Mouse (Mus musculus): ENCODE results near the gene Ccdc167. TPM values are rescaled to one million over a fixed set of nuclear protein-coding genes. Genes with fewer than 3 reads are reported as not detected.
"Not testable (repeated sequence)": the region's sequence is repeated elsewhere in the genome, so short reads cannot be mapped to it uniquely, and the experiment has no call there.

Gene Ccdc167
- total RNA-seq, 2 experiments from 2014 or later = 8.6 to 11.4 TPM

GRCm38 (mm10) chr17:29720755-29721365 lies 4.0 kb upstream of the Ccdc167 start:
- no peak for DNase-seq

DNA sequence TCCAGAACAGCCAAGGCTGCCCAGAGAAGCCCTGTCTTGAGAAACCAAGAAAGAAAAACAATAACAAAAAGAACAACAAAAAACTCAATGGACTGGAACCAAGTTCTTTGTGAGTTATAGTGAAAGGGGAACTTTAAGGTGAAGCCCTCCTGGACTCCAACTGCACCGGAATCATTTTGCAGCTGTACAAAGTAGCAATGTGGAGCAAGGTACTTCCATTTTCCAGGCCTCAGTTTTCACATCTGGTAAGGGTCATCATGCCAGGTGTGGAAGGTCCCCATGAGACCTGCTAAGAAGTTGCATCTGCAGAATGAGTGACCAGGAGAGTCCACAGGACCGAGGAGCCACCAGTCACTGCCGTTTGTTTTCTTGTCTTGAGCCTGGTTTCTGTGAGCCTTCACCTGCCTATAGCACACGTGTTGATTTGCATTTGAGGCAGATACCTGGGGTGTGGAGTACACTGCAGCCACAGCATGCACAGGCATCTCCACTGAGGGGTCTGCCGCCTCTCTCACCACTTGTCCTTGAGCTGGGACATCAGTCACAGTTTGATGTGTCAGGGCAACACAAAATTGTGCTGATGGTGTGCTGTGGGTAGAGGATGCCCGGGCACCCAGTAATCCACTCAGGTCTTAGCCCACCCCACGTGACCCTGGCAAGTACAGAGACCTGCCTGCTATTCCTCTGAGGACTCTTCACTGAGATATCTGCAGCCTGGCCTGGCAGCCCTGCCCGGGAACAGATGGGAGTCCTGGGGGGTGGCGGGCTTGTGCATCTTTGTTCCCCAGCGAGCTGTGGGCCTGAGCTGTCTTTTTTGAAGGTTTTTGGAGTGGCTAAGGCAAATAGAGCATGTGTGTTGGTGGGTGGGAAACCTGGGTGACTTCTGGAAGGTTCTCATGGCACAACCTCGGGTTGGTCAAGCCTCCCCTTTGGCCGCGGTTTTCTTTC lies 3.1 kb upstream of the Ccdc167 start:
- no peak for DNase-seq

DNA sequence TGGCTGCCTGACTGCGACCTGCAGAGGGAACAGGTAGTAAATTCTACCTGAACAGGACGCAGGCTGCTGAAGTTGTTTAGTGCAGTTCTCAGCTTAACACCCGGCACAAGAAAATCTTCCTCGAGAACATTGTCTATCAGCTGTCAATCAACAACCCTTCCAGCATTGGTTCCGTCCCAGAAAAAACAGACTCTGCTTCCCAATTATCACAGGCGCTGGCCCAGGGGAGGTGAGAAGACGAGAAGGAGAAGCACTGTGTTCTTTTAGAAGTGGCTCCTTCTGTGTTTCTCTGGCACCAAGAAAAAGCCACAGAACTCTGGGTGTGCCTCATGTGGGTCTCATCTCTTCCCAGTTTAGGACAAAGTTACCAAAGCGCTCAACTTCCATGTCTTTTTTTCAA lies 1.8 kb upstream of the Ccdc167 start:
- no peak for DNase-seq

- not testable (repeated sequence) for DNase-seq
Observed at GRCm38 (mm10) chr17:29713734-29714133, 3.1 kb downstream of the Ccdc167 start.

- DNase-seq = no peak
Observed at GRCm38 (mm10) chr17:29712565-29712964, 4.3 kb downstream of the Ccdc167 start.

GRCm38 (mm10) chr17:29711745-29712431 lies 5.0 kb downstream of the Ccdc167 start:
- no peak for DNase-seq

GRCm38 (mm10) chr17:29711076-29711744 lies 5.6 kb downstream of the Ccdc167 start:
- peak; percentile 40 to 44 for DNase-seq

- DNase-seq = no peak
Observed at GRCm38 (mm10) chr17:29710562-29711044, 6.2 kb downstream of the Ccdc167 start.

DNA sequence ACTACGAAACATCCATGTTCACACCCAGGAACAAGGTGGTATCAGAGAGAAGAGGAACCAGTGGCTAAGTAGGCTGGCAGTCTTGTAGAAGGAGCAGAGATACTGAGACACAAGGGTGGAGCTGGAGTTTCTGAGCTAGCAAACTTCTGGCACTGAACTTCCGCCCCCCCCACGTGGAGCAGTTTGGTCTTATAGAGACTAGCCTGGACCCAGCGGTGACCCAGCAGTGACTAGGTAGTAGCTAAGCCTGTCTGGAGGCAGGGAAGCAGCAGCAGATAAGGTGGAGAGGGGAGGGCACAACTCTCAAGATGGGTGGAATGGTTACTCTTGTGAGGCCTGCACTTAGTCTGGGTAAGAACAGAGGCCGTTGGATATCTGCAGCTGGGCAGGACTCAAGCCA lies 8.1 kb downstream of the Ccdc167 start:
- no peak for DNase-seq

DNA sequence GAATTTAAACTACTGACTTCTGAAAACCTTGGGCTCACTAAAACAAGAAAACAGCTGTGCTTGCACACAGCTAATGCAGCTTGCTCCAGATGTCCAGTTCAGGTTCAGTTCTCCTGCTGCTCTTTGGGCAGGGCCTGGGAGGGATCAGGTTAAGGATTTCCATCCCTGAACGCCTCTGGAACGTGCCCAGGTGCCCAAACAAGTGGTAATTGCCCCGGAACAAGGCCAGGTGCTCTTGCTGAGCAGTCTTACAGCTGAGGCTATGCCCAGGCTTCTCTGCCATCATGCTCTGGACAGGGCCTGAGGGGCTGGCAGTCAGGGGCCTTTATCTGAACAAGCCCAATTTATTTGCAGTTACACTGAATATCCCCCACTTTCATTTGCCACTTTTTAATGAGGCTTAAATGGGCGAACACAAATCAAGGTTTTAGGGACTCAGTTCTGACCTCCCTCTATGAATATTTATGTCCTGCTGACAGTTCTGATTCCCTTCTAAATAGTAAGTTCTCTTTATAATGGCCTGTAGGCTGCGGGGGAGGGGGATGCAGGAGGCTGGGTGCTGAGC lies 9.8 kb downstream of the Ccdc167 start:
- DNase-seq = no peak

GRCm38 (mm10) chr17:29705881-29706280 lies 11.0 kb downstream of the Ccdc167 start:
- DNase-seq = peak; percentile 42 to 73

DNA sequence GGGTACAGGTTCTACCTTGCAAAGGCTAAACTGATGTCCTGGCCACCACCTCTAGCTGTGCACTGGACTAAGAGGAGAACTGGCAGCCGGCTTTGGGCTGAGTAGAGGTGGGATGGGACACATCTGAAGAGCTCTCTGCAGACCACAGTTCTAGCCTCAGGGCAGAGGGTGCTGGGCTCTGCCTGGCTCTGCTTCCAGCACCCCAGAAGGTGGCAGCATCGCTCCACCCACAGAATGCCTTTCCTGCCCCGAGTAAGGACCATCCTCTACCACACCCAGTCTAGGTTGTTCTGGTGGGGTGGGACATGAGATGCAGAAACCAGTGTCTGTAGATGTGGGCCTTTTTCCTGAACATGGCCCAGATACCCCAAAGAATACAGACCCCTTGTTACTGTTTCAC lies 12.1 kb downstream of the Ccdc167 start:
- peak; percentile 59 to 74 for DNase-seq

DNA sequence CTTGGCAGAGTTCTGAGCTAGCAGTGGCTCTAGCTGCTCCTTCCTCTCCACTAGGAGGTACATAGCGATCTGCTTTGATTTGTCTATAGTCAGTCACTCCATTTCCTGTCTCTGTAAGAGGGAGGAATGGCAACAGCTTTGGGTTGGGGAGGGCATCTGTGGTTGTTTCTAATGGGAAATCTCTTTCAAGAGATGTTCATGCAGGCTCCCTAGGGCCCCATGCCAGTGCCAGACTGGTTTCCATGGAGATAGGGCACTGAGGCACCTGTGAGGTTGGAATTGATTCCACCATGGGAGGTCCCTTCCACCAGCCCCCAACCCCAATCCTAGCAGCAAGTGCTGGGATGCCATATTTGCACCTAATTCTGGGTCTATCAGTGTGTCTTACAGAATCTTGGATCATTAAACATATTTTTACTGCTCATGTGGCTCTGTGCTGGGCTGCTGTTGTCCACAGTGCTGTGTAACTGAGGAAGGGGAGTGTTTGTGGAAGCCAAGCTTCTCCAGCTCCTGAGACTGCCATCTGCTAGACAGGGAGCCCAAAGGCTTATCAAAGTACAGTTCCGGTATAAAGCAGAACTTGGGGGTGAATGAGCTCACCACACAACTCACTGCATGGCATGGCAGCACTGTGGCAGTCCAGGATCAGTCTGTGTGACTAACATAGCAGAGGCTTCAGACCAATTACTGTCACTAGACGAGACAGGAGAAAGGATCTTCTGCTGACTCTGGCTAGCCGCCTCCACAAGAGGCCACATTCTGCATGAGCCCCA lies 13.7 kb downstream of the Ccdc167 start:
- no peak for DNase-seq

DNA sequence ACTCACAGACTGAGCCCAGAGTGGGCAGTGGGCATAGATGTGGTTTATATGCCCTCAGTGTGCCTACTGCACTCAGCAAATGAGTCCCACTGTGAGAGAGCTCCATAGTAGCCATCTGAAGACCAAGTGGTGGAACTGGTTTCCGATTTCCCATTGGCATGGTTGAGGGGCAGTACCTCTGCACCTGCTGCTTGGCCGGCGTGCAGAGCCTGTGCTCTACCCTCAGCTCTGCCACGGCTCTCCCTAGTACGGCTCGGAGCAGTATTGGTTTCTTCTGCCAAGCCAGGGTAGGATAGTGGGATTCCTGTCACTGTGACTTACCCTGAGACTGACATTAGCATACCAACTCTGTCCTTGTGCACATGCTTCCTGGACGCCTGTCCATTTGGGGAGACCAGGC lies 16.3 kb downstream of the Ccdc167 start:
- no peak for DNase-seq

DNA sequence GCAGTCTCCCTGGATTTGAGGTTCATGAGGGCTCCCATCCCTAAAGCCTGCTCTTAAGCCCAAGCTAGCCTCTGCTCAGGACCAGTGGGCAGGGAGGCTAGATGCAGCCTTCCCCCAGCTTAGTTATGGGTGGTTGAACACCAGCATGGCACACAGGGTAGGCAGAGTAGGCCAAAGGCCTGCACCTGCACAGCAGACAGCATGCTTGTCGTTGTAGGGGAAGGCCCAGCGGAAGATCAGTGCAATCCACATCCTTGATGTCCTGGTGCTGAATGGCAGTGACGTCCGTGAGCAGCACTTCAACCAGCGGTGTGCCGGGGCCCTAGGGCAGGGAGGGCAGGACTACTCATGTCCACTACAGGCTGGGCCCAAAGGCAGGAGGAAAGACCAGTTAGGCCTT lies 18.4 kb downstream of the Ccdc167 start:
- DNase-seq = no peak

DNA sequence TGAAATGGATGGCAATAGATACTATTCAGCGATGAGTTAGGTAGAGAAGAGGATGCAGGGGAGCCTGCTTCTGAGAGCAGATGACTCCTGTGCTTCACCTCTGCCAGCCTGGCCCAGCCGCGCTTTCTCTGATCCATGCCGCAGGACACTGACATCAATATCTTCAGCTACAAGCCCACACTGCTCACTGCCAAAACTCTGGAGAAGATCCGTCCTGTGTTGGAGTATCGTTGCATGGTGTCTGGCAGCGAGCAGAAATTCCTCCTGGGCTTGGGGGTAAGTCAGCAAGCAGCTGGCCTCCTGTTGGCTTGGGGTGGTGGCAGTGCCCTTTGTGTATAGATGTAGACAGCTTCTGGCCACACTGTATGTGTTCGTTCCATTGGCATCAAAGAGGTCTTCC lies 19.9 kb downstream of the Ccdc167 start:
- DNase-seq = no peak

DNA sequence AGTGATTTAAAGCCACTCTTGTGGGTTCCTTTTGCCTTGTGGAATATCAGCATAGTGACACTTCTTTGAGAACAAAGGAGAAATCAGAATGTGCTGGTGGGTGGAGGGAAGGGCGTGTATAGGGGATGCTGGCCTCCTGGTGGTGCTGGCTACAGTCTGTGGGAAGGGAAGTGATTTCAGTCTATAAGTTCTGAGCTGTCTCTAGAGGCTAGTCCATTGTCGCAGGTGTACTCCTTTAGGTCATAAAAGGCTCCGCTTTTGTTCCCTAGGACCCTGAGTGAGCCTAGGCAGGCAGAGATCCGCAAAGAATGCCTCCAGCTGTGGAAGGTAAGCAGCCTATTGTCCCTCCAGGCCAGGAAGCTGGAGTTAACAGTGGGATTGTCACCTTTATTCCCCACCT lies 22.3 kb downstream of the Ccdc167 start:
- no peak for DNase-seq

DNA sequence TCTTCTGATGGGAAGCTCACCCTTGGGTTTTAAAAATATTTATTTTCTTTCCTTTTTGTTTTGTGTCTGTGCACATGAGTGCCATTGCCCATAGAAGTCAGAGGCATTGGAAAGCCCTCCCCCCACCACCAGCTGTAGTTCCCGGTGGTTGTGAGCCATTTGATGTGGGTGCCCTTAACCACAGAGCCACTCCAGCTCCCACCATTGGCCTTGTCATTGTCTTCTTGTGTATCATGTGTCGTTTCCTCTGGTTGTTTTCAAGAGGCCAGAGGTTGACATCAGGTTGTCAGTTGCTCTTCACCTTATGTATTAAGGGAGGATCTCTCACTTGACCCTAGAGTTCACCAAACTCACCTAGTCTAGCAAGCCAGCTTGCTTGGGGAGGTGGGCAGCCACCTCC lies 23.3 kb downstream of the Ccdc167 start:
- DNase-seq = no peak

DNA sequence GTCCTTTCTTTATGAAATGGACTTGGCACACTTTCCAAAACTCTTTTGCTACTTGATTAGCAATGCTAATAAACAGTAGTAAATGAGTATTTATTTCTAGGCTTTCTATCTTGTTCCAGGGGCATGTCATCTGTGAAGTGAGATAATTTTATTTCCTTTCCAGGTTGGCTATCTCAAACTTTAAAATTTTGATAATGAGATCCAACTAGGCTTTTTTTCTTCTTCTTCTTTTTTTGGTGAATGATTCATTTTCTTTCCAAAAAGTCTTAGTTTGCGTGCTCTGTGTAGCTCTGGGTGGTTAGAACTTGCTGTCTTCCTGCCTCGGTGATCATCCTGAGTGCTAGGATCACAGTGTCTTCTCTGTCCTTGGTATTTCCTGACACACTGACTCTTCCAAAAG lies 24.0 kb downstream of the Ccdc167 start:
- no peak for DNase-seq

DNA sequence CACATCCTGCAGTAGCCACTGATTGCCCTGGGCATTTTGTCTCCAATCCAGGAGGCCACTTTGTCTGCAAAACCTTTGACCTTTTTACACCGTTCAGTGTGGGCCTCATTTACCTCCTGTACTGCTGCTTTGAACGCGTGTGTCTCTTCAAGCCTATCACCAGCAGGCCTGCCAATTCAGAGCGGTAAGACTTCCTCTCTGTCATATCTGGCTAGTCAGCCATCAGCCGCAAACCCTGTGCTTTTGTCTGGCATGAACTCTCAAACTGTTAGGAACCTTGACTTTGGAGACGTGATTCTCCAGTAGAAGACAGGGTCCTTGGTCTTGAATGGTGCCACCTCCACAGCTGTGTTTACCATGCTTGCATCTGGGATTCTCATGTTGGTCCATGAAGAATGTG lies 26.6 kb downstream of the Ccdc167 start:
- DNase-seq = no peak

DNA sequence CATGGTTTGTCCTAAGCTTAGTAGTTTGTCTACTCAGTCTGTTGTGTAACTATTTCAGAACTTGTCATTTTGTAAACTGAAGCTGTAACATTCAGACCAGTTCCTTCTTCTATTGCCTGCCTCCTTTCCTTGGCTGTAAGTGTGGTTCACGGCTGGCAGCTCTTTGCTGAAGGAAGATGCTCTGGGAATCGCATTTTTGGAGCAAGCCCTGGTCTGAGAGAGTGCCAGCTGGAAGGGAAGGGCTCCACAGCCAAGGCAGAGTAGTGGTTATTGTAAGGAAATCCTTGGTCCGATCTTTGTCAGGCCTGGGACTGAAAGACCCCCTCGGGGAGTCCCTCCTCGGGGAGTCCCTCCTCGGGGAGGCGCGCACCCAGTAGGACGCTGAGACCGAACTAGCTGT lies 28.2 kb downstream of the Ccdc167 start:
- no peak for DNase-seq

Data from adrenal gland, postnatal 36 days (tissue).